Mouse (Mus musculus): ENCODE results near the gene Apoe.
A peak's percentile ranks its signal among the peaks of the same experiment; 100 is the strongest.

Gene Apoe

GRCm38 (mm10) chr7:19716055-19716682 is 17.2 kb upstream of the Apoe start:
- DNase-seq (ENCODE audit: low read depth, low spot score): no peak

- peak; percentile 100 for DNase-seq (ENCODE audit: low read depth, low spot score)
Measured at GRCm38 (mm10) chr7:19715239-19716054, 16.5 kb upstream of the Apoe start, which contains the start of gene Tomm40. Tomm40 (minus strand) TSS chr7:19715438.

- DNase-seq (ENCODE audit: low read depth, low spot score): no peak
Measured at GRCm38 (mm10) chr7:19714836-19715235, 15.8 kb upstream of the Apoe start.

- no peak for DNase-seq (ENCODE audit: low read depth, low spot score)
Measured at GRCm38 (mm10) chr7:19713598-19713997, 14.6 kb upstream of the Apoe start.

- peak; percentile 82 for DNase-seq (ENCODE audit: low read depth, low spot score)
Measured at GRCm38 (mm10) chr7:19713196-19713595, 14.2 kb upstream of the Apoe start.

- peak; percentile 80 for DNase-seq (ENCODE audit: low read depth, low spot score)
Measured at GRCm38 (mm10) chr7:19712414-19712813, 13.4 kb upstream of the Apoe start.

- no peak for DNase-seq (ENCODE audit: low read depth, low spot score)
Measured at GRCm38 (mm10) chr7:19710650-19711049, 11.7 kb upstream of the Apoe start.

- DNase-seq (ENCODE audit: low read depth, low spot score): no peak
Measured at GRCm38 (mm10) chr7:19705271-19705670, 6.3 kb upstream of the Apoe start.

GRCm38 (mm10) chr7:19704475-19704874 is 5.5 kb upstream of the Apoe start:
- no peak for DNase-seq (ENCODE audit: low read depth, low spot score)

- DNase-seq (ENCODE audit: low read depth, low spot score): no peak
Measured at GRCm38 (mm10) chr7:19702859-19703555, 4.0 kb upstream of the Apoe start.

GRCm38 (mm10) chr7:19701069-19701761 is 2.2 kb upstream of the Apoe start:
- DNase-seq (ENCODE audit: low read depth, low spot score): peak; percentile 94

GRCm38 (mm10) chr7:19700299-19701068 is 1.5 kb upstream of the Apoe start:
- no peak for DNase-seq (ENCODE audit: low read depth, low spot score)

- DNase-seq (ENCODE audit: low read depth, low spot score): no peak
Measured at GRCm38 (mm10) chr7:19699827-19700148, 800 bp upstream of the Apoe start.

- DNase-seq (ENCODE audit: low read depth, low spot score): peak; percentile 83
Measured at GRCm38 (mm10) chr7:19697949-19698906, 760 bp downstream of the Apoe start.

GRCm38 (mm10) chr7:19696336-19696873 is 2.6 kb downstream of the Apoe start:
- DNase-seq (ENCODE audit: low read depth, low spot score): peak; percentile 71

- peak; percentile 40 for DNase-seq (ENCODE audit: low read depth, low spot score)
Measured at GRCm38 (mm10) chr7:19695881-19696280, 3.1 kb downstream of the Apoe start.

GRCm38 (mm10) chr7:19695213-19695594 is 3.8 kb downstream of the Apoe start:
- no peak for DNase-seq (ENCODE audit: low read depth, low spot score)

- no peak for DNase-seq (ENCODE audit: low read depth, low spot score)
Measured at GRCm38 (mm10) chr7:19694336-19695212, 4.4 kb downstream of the Apoe start.

- no peak for DNase-seq (ENCODE audit: low read depth, low spot score)
Measured at GRCm38 (mm10) chr7:19693421-19693820, 5.6 kb downstream of the Apoe start.
